In the genomic region with DNA sequence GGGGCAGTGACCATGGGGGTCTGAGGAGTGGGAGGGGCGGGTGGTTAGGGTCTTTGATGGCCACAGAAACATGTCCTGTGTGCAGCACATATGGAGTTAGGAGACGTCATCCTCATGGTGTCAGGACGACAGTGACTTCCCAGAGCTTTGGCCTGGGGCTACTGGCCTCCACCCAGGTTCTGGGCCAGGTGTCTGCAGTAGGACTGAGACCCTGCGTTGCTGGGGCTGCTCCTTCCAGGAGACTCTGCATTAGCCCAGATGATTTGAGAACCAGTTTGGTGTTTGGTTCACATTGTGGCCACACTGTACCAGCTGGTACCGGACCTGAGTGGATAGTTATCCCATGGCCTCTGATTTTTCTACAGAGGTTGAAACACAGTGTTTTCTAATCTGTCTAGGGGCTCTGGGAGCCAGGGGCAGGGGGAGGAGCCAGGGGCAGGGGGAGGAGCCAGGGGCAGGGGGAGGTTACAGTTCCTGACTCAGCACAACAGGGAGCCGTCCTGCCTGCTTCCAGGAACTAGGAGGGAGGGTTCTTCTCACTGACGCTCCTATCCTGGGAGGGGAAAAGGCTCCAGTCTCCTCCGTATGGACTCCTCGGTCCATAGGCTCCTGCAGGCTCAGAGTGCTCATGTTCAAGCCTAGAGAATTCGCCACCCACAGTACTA, we compare ENCODE assay signal across 8 mouse cellular contexts. TPM values are rescaled to one million over a fixed set of nuclear protein-coding genes. Genes with fewer than 3 reads are reported as not detected.
DNase-seq lines count a peak whose midpoint lies in the region; ATAC-seq and TF ChIP-seq lines count a peak whose summit lies in the region.
"Had no signal": no experiment of that assay in that cellular context is flagged by ENCODE, and none has a peak within 500 bp of the region (broad histone marks: within the 10 kb centered on the region; RNA-seq: fewer than 3 reads in every experiment).

No protein-coding gene starts in this region.

- ATAC-seq in lung, postnatal 0 days, result peak; percentile 72
- ATAC-seq in kidney, embryonic 15.5 days (replicated peaks; ENCODE audit: low FRiP score), result peak; percentile 76

- peak; percentile 80 for DNase-seq in lung, postnatal 0 days (ENCODE audit: low spot score)
- DNase-seq in lung, postnatal 14 days, result no peak
- DNase-seq in embryonic facial prominence, embryonic 10.5 days (ENCODE audit: low spot score), result peak; percentile 69
- peak; percentile 60 for DNase-seq in retina, postnatal 1 day
- no peak for DNase-seq in layer of hippocampus, postnatal 14 days (ENCODE audit: low spot score in 2 of 2)
- DNase-seq in cerebellum, postnatal 25 days, result no peak
- DNase-seq: cerebellum, adult 18-20 months had no signal

- peaks cover 4% of the 10 kb centered on the region; the same call in 1 of the 2 replicates for H3K4me1 ChIP-seq in lung, postnatal 0 days (ENCODE audit: insufficient read depth, low read depth, low read length)
- peaks cover 63% of the 10 kb centered on the region for H3K4me1 ChIP-seq in embryonic facial prominence, embryonic 10.5 days
- peaks cover 44% of the 10 kb centered on the region for H3K4me1 ChIP-seq in kidney, embryonic 15.5 days

- no peaks in the 10 kb centered on the region for H3K36me3 ChIP-seq in lung, postnatal 0 days (ENCODE audit: insufficient read depth, low read length)
- peaks cover 6% of the 10 kb centered on the region for H3K36me3 ChIP-seq in embryonic facial prominence, embryonic 10.5 days (replicated peaks)
- no peaks in the 10 kb centered on the region for H3K36me3 ChIP-seq in kidney, embryonic 15.5 days

- peak overlapping the region; percentile 33; the same call in 1 of the 2 replicates for H3K27ac ChIP-seq in lung, postnatal 0 days (ENCODE audit: low read length)
- peak overlapping the region; percentile 42; the same call in 1 of the 2 replicates for H3K27ac ChIP-seq in embryonic facial prominence, embryonic 10.5 days (replicated peaks)
- peak overlapping the region; percentile 54 for H3K27ac ChIP-seq in kidney, embryonic 15.5 days

- H3K9ac ChIP-seq in lung, postnatal 0 days (replicated peaks; ENCODE audit: low read depth), result no peak overlapping the region
- H3K9ac ChIP-seq in kidney, embryonic 15.5 days, result no peak overlapping the region

- no peak overlapping the region for H3K4me2 ChIP-seq in lung, postnatal 0 days (replicated peaks; ENCODE audit: low read depth, low read length)
- H3K4me2 ChIP-seq in kidney, embryonic 15.5 days, result peak overlapping the region; percentile 34

- TF ChIP-seq CTCF in lung, postnatal 0 days (IDR thresholded peaks at IDR 0.05), result no peak

- WGBS in lung, postnatal 0 days, result 38% methylated on average over 10 of the region's 10 CpGs
- 23% methylated on average over 10 of the region's 10 CpGs for WGBS in embryonic facial prominence, embryonic 10.5 days
- 28% methylated on average over 10 of the region's 10 CpGs for WGBS in kidney, embryonic 15.5 days

- TF ChIP-seq EP300 in lung, postnatal 0 days (IDR thresholded peaks at IDR 0.05), result no peak

- H3K9me3 ChIP-seq in lung, postnatal 0 days (ENCODE audit: low read length), result no peaks in the 10 kb centered on the region
- H3K9me3 ChIP-seq in embryonic facial prominence, embryonic 10.5 days, result no peaks in the 10 kb centered on the region
- no peaks in the 10 kb centered on the region for H3K9me3 ChIP-seq in kidney, embryonic 15.5 days (replicated peaks)

- no peak overlapping the region for H3K4me3 ChIP-seq in lung, postnatal 0 days (ENCODE audit: low read depth, low read length)
- H3K4me3 ChIP-seq in embryonic facial prominence, embryonic 10.5 days, result no peak overlapping the region
- no peak overlapping the region for H3K4me3 ChIP-seq in kidney, embryonic 15.5 days (replicated peaks)

- no peaks in the 10 kb centered on the region for H3K27me3 ChIP-seq in lung, postnatal 0 days (replicated peaks; ENCODE audit: insufficient read depth, low read length)
- no peaks in the 10 kb centered on the region for H3K27me3 ChIP-seq in embryonic facial prominence, embryonic 10.5 days (replicated peaks; ENCODE audit: low read depth, poor library complexity, severe bottlenecking)
- H3K27me3 ChIP-seq in kidney, embryonic 15.5 days, result no peaks in the 10 kb centered on the region

RNA-seq across cellular contexts. Expression of a gene that starts 10.4 kb away (rescaled TPM):
- 11.1 and 12.3 TPM in 2 replicates for polyA plus RNA-seq in lung, postnatal 0 days (2015; fragmentation: Nextera tagmentation; extraction: Ambion mirVana)
- polyA plus RNA-seq in embryonic facial prominence, embryonic 10.5 days (2016; fragmentation: Nextera tagmentation; extraction: Ambion mirVana), result 2.7 and 4.0 TPM in 2 replicates
- polyA plus RNA-seq in kidney, embryonic 15.5 days (2015; fragmentation: Nextera tagmentation; extraction: Ambion mirVana), result 6.2 and 7.8 TPM in 2 replicates
- 10 to 100 TPM in 1 of 2 experiments, 1 to 10 TPM in 1; 8.9 to 14.4 TPM for total RNA-seq in layer of hippocampus, postnatal 14 days (2021)

RNA-seq across cellular contexts. Expression of a gene that starts 27.8 kb away (rescaled TPM):
- polyA plus RNA-seq in lung, postnatal 0 days (2015; fragmentation: Nextera tagmentation; extraction: Ambion mirVana), result not detected in 2 replicates
- 0.10 and 2.3 TPM in 2 replicates for polyA plus RNA-seq in embryonic facial prominence, embryonic 10.5 days (2016; fragmentation: Nextera tagmentation; extraction: Ambion mirVana)
- polyA plus RNA-seq in kidney, embryonic 15.5 days (2015; fragmentation: Nextera tagmentation; extraction: Ambion mirVana), result not detected in 2 replicates
- not detected for total RNA-seq in layer of hippocampus, postnatal 14 days (2021)

RNA-seq across cellular contexts. Expression of a gene that starts 33.4 kb away (rescaled TPM):
- polyA plus RNA-seq in lung, postnatal 0 days (2015; fragmentation: Nextera tagmentation; extraction: Ambion mirVana), result 16.9 and 18.9 TPM in 2 replicates
- 29.5 and 30.2 TPM in 2 replicates for polyA plus RNA-seq in embryonic facial prominence, embryonic 10.5 days (2016; fragmentation: Nextera tagmentation; extraction: Ambion mirVana)
- 22.3 and 28.7 TPM in 2 replicates for polyA plus RNA-seq in kidney, embryonic 15.5 days (2015; fragmentation: Nextera tagmentation; extraction: Ambion mirVana)
- total RNA-seq in layer of hippocampus, postnatal 14 days (2021), result 10 to 100 TPM; 33.8 to 34.6 TPM

RNA-seq across cellular contexts. Expression of a gene that starts 55.1 kb away (rescaled TPM):
- 0.53 and 0.70 TPM in 2 replicates for polyA plus RNA-seq in lung, postnatal 0 days (2015; fragmentation: Nextera tagmentation; extraction: Ambion mirVana)
- 1.3 and 2.3 TPM in 2 replicates for polyA plus RNA-seq in embryonic facial prominence, embryonic 10.5 days (2016; fragmentation: Nextera tagmentation; extraction: Ambion mirVana)
- 1.5 and 2.1 TPM in 2 replicates for polyA plus RNA-seq in kidney, embryonic 15.5 days (2015; fragmentation: Nextera tagmentation; extraction: Ambion mirVana)
- 1 to 10 TPM; 2.6 to 6.0 TPM for total RNA-seq in layer of hippocampus, postnatal 14 days (2021)

Comparison
In these comparisons a context has a peak if more than half of its experiments do, and no peak if none do; other contexts are left out.
1. DNase-seq: peak in lung, postnatal 0 days (single experiment), embryonic facial prominence, embryonic 10.5 days (single experiment) and retina, postnatal 1 day (single experiment); none in lung, postnatal 14 days (single experiment), layer of hippocampus, postnatal 14 days (0 of 2) and cerebellum, postnatal 25 days (0 of 2).
2. Peak in every context shown above with its lines, with median percentiles within 50 percentile points of each other: H3K27ac ChIP-seq.